Mouse (Mus musculus) forebrain, embryonic 16.5 days (tissue): Measurements from ENCODE around the gene Gpr137b. TPM values are rescaled to one million over a fixed set of nuclear protein-coding genes. Genes with fewer than 3 reads are reported as not detected.
"Not testable (repeated sequence)": the region's sequence is repeated elsewhere in the genome, so short reads cannot be mapped to it uniquely, and the experiment has no call there.

Source experiments
- ATAC-seq: fragments of 200-750 bp; cut with Nextera tagmentation; 2 replicates; pipeline ENCODE4 v1.8.0; 2017; ENCODE audit warnings: mild to moderate bottlenecking, moderate library complexity
- H3K27ac ChIP-seq: fragments of 300-500 bp; sonication (generic); 2 replicates; pipeline ENCODE4 v1.5.1; 2014; ENCODE audit warnings: low read length, control low read depth
- H3K27me3 ChIP-seq: fragments of 300-500 bp; sonication (generic); replicated peaks from 2 replicates; pipeline ENCODE4 v1.6.1; 2014; ENCODE audit warnings: low read length; ENCODE audit not compliant: control insufficient read depth, insufficient read depth
- H3K36me3 ChIP-seq: fragments of 300-500 bp; sonication (generic); 2 replicates; pipeline ENCODE4 v1.6.1; 2014; ENCODE audit not compliant: control insufficient read depth, insufficient read depth
- H3K4me1 ChIP-seq: fragments of 300-500 bp; sonication (generic); replicated peaks from 2 replicates; pipeline ENCODE4 v1.6.1; 2014; ENCODE audit warnings: low read length; ENCODE audit not compliant: control insufficient read depth, insufficient read depth
- H3K4me2 ChIP-seq: fragments of 300-500 bp; sonication (generic); 2 replicates; pipeline ENCODE4 v1.6.1; 2014; ENCODE audit warnings: mild to moderate bottlenecking, low read length, control low read depth
- H3K4me3 ChIP-seq: fragments of 300-500 bp; sonication (generic); replicated peaks from 2 replicates; pipeline ENCODE4 v1.5.1; 2014; ENCODE audit warnings: mild to moderate bottlenecking, low read length, control low read depth
- H3K9ac ChIP-seq: fragments of 300-500 bp; sonication (generic); replicated peaks from 2 replicates; pipeline ENCODE4 v1.6.1; 2014; ENCODE audit warnings: low read depth, low read length, control low read depth
- H3K9me3 ChIP-seq: fragments of 300-500 bp; sonication (generic); 2 replicates; pipeline ENCODE4 v1.6.1; 2016; ENCODE audit warnings: low read length; ENCODE audit not compliant: control insufficient read depth
- WGBS: fragments of 180-500 bp; shearing (Covaris S2); extraction: QIAGEN DNeasy Blood & Tissue Kit; methylation state at CpG from one replicate; pipeline ENCODE4 v1.1.7; 2014; 5-methylcytosine and 5-hydroxymethylcytosine counted together
- polyA plus RNA-seq: library from polyadenylated mRNA; unstranded; fragments of >200 nt; fragmentation: Nextera tagmentation; extraction: Ambion mirVana; gene quantifications from 2 replicates; pipeline ENCODE4 v1.2.1, GENCODE M21; 2015

The Gpr137b gene
- polyA plus RNA-seq: 22.4 and 25.3 TPM in 2 replicates

DNA sequence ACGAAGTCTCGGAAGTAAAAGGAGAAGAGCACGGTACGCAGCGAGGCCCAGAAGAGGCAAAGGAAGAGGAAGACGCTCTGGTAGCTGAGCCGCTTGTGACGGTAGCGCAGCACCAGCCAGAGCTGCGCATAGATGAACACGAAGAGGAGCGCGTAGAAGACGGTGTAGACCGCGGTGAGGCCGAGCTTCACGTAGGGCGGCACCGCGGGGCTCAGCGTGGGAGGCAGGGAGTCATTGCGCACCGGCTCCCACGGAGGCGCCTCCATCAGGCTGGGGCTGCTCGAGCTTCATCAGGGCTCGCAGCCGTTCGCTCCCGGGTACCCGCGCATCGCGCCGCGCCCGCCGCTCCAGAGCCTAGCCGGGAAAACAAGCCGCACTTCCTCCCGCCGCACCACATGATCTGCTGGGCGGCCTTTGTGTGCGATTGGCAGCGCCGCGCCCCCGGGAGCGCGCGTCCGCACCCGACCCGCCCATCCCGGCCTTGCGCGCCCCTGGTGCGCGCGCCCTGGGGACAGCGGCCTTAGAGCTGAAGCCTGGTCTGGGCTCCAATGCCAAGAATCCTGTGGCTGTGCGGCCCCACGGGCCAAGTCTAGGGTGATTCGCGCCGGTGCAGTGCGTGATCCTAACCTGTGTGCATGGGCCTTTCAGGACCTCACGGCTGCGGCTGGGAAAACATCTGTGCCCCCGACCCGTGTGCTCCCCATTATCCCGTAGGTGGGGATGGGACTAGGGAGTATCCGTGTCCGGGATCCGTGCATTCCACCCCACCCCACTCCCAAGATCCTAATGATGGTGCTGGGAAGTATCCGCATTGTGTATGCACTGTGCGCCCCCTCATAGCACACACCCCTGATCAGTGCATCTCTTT, at the start of gene Gpr137b:
Gpr137b (minus strand) TSS at position 787 of the 868 bp plus-strand sequence.
- not testable (repeated sequence) for H3K36me3 ChIP-seq, H3K27me3 ChIP-seq, H3K9me3 ChIP-seq, H3K4me1 ChIP-seq
- H3K9ac ChIP-seq: peak within 1 kb of the TSS; percentile 60
- peak within 1 kb of the TSS; percentile 45 for H3K4me3 ChIP-seq
- ATAC-seq: peak; percentile 92
- peak within 1 kb of the TSS; percentile 46 for H3K4me2 ChIP-seq
- peak within 1 kb of the TSS; percentile 67 for H3K27ac ChIP-seq
- WGBS: 0% methylated on average over 39 of the region's 78 CpGs

DNA sequence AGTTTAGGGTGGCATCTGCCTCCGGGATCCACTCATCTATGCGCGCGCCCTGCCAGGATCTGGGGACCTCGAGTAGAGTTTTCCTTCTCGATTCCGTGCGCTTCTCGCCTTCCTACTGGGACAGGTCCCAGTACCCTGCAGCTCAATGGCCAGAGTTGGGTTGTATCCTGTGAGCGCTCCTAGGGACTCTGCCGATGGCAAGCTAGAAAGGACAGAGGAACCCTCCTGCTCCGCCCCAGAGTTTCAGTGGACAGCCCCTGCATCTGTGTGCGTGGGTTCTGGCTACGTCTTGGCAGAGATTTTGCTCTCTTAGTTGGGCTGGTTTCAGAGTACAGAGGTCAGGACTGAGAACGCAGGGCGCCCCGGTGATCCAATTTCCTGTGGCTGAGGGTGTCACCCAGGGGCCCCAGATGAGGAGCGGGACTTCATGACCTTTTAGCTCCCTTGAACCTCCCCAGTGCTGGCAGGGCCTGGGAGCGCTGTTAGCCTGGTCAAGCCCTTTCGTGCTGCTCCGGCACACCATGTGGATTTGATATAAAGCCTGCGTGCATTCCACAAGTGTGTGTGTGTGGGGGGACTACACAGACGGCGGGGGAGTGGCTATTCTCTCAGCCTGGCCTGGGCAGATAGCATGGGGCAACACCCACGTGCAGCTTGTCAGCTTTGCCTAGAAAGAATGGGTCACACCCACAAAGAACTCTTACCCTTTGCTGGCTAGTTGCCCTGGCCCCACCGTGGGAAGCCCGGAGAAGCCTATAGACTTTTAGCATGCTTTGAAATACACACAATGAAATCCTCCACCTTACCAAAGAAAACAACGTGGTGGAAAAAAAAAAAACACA, 44.5 kb upstream of the Gpr137b start:
- not testable (repeated sequence) for H3K27me3 ChIP-seq, H3K4me3 ChIP-seq, H3K9me3 ChIP-seq, H3K27ac ChIP-seq, H3K9ac ChIP-seq, H3K4me2 ChIP-seq, H3K4me1 ChIP-seq, H3K36me3 ChIP-seq
- WGBS: 8% methylated on average over 13 of the region's 28 CpGs
- ATAC-seq: peak; percentile 18; the same call in 1 of the 2 replicates

DNA sequence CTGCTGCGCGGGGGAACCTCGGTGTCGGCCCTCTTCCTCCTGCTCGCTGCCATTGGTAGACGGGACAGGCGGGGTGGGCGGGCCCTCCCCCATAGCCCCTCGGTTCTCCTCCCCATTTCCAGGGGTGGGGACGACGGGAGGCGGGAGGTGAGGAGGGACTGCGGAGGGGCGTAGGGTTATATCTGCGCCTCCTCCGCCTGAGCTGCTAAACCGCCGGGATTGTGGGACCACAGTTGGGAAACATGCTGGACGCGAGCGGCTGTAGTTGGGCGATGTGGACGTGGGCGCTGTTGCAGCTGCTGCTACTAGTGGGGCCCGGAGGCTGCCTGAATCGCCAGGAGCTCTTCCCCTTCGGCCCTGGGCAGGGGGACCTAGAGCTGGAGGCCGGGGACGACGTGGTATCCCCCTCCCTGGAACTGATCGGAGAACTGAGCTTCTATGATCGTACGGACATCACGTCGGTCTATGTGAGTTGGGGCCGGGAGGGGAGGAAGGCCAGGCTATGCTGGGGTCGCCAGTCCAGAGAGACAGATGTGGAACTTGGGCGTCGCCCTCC, 43.7 kb upstream of the Gpr137b start, which contains the start of gene Nid1:
Nid1 (plus strand) TSS at position 92 of the 556 bp plus-strand sequence.
- H3K36me3 ChIP-seq, H3K4me1 ChIP-seq, H3K9me3 ChIP-seq, H3K27me3 ChIP-seq, H3K9ac ChIP-seq, H3K27ac ChIP-seq: not testable (repeated sequence)
- peak; percentile 83 for ATAC-seq
- WGBS: 0% methylated on average over 26 of the region's 39 CpGs
- H3K4me2 ChIP-seq: peak within 1 kb of the TSS; percentile 37; the same call in 1 of the 2 replicates
- peak within 1 kb of the TSS; percentile 28; the same call in 1 of the 2 replicates for H3K4me3 ChIP-seq

DNA sequence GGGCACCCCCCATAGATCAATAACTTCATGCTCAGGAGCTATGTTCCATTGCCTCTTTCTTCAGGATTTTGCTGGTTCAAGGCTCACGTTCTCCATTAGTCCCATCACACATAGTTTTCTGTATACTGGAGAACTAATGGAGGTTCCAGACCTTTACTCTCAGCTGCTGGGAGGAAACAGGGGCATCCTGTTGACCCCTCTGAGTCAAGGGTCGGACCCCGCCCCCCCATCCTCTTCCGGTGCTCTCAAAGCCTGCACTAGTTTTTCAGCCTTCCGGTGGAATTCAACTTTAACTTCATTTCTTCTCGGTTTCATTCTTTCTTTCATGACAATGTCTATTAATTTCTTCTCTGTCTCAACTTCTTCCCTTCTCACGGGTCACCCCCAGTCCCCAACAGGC, 42.3 kb upstream of the Gpr137b start:
- H3K9me3 ChIP-seq, H3K4me3 ChIP-seq, ATAC-seq, H3K27ac ChIP-seq, H3K4me1 ChIP-seq, H3K27me3 ChIP-seq, H3K36me3 ChIP-seq, H3K9ac ChIP-seq, H3K4me2 ChIP-seq: not testable (repeated sequence)
- WGBS: 83% methylated on average over 3 of the region's 7 CpGs

DNA sequence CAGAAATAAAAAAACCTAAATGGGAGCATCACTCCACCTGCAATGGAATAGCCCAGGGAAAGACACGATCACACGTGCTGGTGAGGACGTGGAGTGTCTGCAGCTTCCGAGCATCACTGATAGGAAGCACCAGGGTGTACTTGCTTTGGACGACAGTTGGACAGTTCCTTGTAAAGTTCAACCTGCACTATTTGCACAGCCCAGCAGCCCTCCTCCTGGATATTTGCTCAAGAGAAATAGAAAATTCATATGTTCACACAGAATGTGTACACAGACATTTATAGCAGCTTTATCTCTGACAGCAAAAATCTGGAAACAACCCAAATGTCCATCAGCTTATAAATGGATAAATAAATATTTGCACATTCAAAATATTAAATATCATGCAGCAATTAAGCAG, 29.5 kb upstream of the Gpr137b start:
- H3K4me3 ChIP-seq, H3K4me1 ChIP-seq, H3K36me3 ChIP-seq, H3K9me3 ChIP-seq, H3K4me2 ChIP-seq, H3K9ac ChIP-seq, ATAC-seq, H3K27ac ChIP-seq, H3K27me3 ChIP-seq: not testable (repeated sequence)
- 90% methylated on average over 1 of the region's 5 CpGs for WGBS

DNA sequence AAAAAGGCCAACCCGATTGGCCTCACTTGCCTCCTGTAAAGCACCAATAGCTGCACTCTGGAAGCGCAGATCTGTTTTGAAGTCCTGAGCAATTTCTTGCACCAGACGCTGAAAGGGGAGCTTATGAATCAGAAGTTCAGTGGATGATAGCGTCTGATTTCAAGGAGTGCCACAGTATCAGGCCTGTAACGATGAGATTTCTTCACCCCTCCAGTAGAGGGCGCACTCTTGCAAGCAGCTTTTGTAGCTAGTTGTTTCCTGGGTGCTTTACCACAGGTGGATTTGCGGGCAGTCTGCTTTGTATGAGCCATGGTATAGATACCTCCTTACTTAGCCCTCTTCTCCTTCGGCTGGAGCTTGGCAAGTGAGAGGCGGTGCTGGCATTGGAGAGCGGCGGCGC, 25.0 kb upstream of the Gpr137b start:
- H3K4me2 ChIP-seq, H3K4me1 ChIP-seq, H3K36me3 ChIP-seq, H3K27me3 ChIP-seq, H3K9me3 ChIP-seq, ATAC-seq, H3K27ac ChIP-seq, H3K9ac ChIP-seq, H3K4me3 ChIP-seq: not testable (repeated sequence)
- 94% methylated on average over 6 of the region's 12 CpGs for WGBS

DNA sequence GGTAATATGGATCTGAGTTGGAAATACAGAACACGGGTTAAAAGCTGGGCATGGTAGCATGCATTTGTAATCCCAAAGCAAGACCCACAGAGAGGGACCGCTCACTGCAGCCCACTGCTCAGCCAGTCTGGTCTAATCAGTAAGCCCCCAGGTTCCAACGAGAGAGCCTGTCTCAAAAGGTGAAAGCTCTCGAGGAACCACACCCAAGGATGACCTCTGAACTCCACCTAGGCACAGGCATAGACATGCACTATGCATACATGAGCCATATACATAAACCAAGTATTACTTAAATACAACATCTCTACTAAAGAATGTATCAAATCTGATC, 22.2 kb upstream of the Gpr137b start:
- peak; percentile 45; the same call in 1 of the 2 replicates for ATAC-seq
- not testable (repeated sequence) for H3K4me3 ChIP-seq, H3K9ac ChIP-seq, H3K27ac ChIP-seq, H3K36me3 ChIP-seq, H3K9me3 ChIP-seq, H3K4me2 ChIP-seq, H3K4me1 ChIP-seq, H3K27me3 ChIP-seq
- WGBS: 83% methylated on average over 2 of the region's 4 CpGs

DNA sequence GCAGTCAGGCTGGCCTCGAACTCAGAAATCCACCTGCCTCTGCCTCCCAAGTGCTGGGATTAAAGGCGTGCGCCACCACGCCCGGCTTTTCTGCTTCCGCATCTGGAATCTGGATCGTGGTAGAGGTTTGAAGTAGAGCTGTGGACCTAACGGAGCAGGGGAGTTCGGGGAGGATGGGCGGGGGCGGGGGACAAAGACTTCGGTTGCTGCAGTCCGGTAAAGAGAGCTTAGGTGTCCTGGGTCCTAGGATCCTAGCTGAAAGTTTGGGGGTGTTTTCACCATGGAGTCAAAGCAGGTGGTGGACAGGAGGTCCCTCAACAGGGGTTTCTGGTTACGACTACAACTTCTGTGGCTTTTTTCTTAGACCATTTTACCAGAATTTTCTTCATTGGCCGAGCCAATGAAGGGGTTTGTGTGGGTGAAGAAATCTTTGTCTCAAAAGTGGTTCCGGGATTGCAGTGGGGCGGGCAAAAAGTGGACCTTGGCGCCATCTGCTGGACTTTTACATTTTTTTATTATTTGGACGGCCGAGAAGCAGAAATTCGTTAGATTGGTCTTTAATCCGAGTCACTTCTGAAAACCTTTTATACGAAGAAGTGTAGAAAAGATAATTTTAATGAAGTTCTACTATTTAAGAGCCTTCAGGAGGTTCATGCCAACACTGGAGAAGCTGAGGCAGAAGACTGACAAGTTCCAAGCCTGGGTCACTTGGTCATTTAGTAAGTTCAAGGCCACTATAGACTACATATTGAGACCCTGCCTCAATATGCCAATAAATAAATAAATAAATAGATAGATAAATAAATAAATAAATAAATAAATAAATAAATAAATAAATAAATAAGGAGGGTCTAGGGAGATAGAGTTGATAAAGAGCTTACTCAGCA, 21.5 kb upstream of the Gpr137b start:
- not testable (repeated sequence) for H3K27ac ChIP-seq, H3K4me2 ChIP-seq
- peak; percentile 62 for ATAC-seq

More for the DNA sequence above, 21.5 kb upstream of the Gpr137b start:
- not testable (repeated sequence) for H3K27me3 ChIP-seq, H3K36me3 ChIP-seq, H3K9ac ChIP-seq, H3K4me3 ChIP-seq, H3K4me1 ChIP-seq, H3K9me3 ChIP-seq
- WGBS: 35% methylated on average over 23 of the region's 23 CpGs
